Mouse (Mus musculus) kidney, postnatal 4 days (tissue): ENCODE measurements around the gene Sdhaf4.
"Not testable (repeated sequence)": the region's sequence is repeated elsewhere in the genome, so short reads cannot be mapped to it uniquely, and the experiment has no call there.

Experiments used
- DNase-seq, 2 experiments: peaks; one replicate each; pipeline ENCODE4 v3.0.0; 2021; ENCODE audit warnings: mixed read lengths in 2 of 2

The Sdhaf4 gene

GRCm38 (mm10) chr1:24005070-24005804, at the start of gene Sdhaf4:
TSS of gene Sdhaf4 (minus strand) at chr1:24005656.
- peak; percentile 94 to 96 for DNase-seq

- no peak for DNase-seq
Measured at GRCm38 (mm10) chr1:24046730-24047510, 41.5 kb upstream of the Sdhaf4 start.

GRCm38 (mm10) chr1:24045627-24046026, 40.2 kb upstream of the Sdhaf4 start:
- DNase-seq, result no peak

- DNase-seq, result no peak
Measured at GRCm38 (mm10) chr1:24043007-24043406, 37.6 kb upstream of the Sdhaf4 start.

GRCm38 (mm10) chr1:24033759-24034423, 28.4 kb upstream of the Sdhaf4 start:
- no peak for DNase-seq

- no peak for DNase-seq
Measured at GRCm38 (mm10) chr1:24010821-24011220, 5.4 kb upstream of the Sdhaf4 start.

GRCm38 (mm10) chr1:24010016-24010415, 4.6 kb upstream of the Sdhaf4 start:
- DNase-seq, result no peak

- DNase-seq, result no peak
Measured at GRCm38 (mm10) chr1:24007621-24008020, 2.2 kb upstream of the Sdhaf4 start.

GRCm38 (mm10) chr1:23999318-23999717, 6.1 kb downstream of the Sdhaf4 start:
- no peak for DNase-seq

- DNase-seq, result no peak
Measured at GRCm38 (mm10) chr1:23998866-23999265, 6.6 kb downstream of the Sdhaf4 start.

- DNase-seq, result no peak
Measured at GRCm38 (mm10) chr1:23998120-23998810, 7.2 kb downstream of the Sdhaf4 start.

- no peak for DNase-seq
Measured at GRCm38 (mm10) chr1:23997493-23997892, 8.0 kb downstream of the Sdhaf4 start.

- no peak for DNase-seq
Measured at GRCm38 (mm10) chr1:23995420-23995819, 10.0 kb downstream of the Sdhaf4 start.

GRCm38 (mm10) chr1:23983118-23983517, 22.3 kb downstream of the Sdhaf4 start:
- DNase-seq, result no peak

- DNase-seq, result no peak
Measured at GRCm38 (mm10) chr1:23978281-23978680, 27.2 kb downstream of the Sdhaf4 start.

GRCm38 (mm10) chr1:23971159-23971558, 34.3 kb downstream of the Sdhaf4 start:
- not testable (repeated sequence) for DNase-seq

- DNase-seq, result no peak
Measured at GRCm38 (mm10) chr1:23968027-23968725, 37.3 kb downstream of the Sdhaf4 start.

- no peak for DNase-seq
Measured at GRCm38 (mm10) chr1:23966226-23966625, 39.2 kb downstream of the Sdhaf4 start.

GRCm38 (mm10) chr1:23959415-23959732, 46.1 kb downstream of the Sdhaf4 start:
- peak; percentile 4 to 14 for DNase-seq

GRCm38 (mm10) chr1:23958668-23959414, 46.6 kb downstream of the Sdhaf4 start:
- peak; percentile 20 to 35 for DNase-seq

- DNase-seq, result no peak
Measured at GRCm38 (mm10) chr1:23958101-23958500, 47.4 kb downstream of the Sdhaf4 start.

- DNase-seq, result no peak
Measured at GRCm38 (mm10) chr1:23955539-23955938, 49.9 kb downstream of the Sdhaf4 start.
